Mouse (Mus musculus) kidney, embryonic 16.5 days (tissue): ENCODE results near the gene Phactr3. TPM values are rescaled to one million over a fixed set of nuclear protein-coding genes. Genes with fewer than 3 reads are reported as not detected.
A peak's percentile ranks its signal among the peaks of the same experiment; 100 is the strongest.

Experiments used
- ATAC-seq: fragments of 200-750 bp; cut with Nextera tagmentation; 2 replicates; pipeline ENCODE4 v1.8.0; 2017; ENCODE audit warnings: moderate TSS enrichment; ENCODE audit not compliant: low FRiP score, low TSS enrichment
- H3K27ac ChIP-seq: fragments of 300-500 bp; sonication (generic); 2 replicates; pipeline ENCODE4 v1.5.1; 2014; ENCODE audit warnings: low read length
- H3K27me3 ChIP-seq: fragments of 300-500 bp; sonication (generic); 2 replicates; pipeline ENCODE4 v1.6.1; 2014; ENCODE audit warnings: low read length, control low read depth, mixed read lengths; ENCODE audit not compliant: insufficient read depth
- H3K36me3 ChIP-seq: fragments of 300-500 bp; sonication (generic); 2 replicates; pipeline ENCODE4 v1.6.1; 2014; ENCODE audit warnings: low read length, control low read depth, mixed read lengths; ENCODE audit not compliant: insufficient read depth
- H3K4me1 ChIP-seq: fragments of 300-500 bp; sonication (generic); 2 replicates; pipeline ENCODE4 v1.6.1; 2014; ENCODE audit warnings: low read length, control low read depth, mixed read lengths; ENCODE audit not compliant: insufficient read depth
- H3K4me2 ChIP-seq: fragments of 300-500 bp; sonication (generic); replicated peaks from 2 replicates; pipeline ENCODE4 v1.6.1; 2014; ENCODE audit warnings: low read depth, low read length
- H3K4me3 ChIP-seq: fragments of 300-500 bp; sonication (generic); 2 replicates; pipeline ENCODE4 v1.5.1; 2014; ENCODE audit warnings: mild to moderate bottlenecking, low read length
- H3K9ac ChIP-seq: fragments of 300-500 bp; sonication (generic); replicated peaks from 2 replicates; pipeline ENCODE4 v1.6.1; 2014; ENCODE audit warnings: low read length
- H3K9me3 ChIP-seq: fragments of 300-500 bp; sonication (generic); 2 replicates; pipeline ENCODE4 v1.6.1; 2016; ENCODE audit warnings: low read length, control low read depth
- WGBS: fragments of 180-500 bp; shearing (Covaris S2); extraction: QIAGEN DNeasy Blood & Tissue Kit; methylation state at CpG from one replicate; pipeline ENCODE4 v1.1.7; 2014; 5-methylcytosine and 5-hydroxymethylcytosine counted together
- polyA plus RNA-seq: library from polyadenylated mRNA; unstranded; fragments of >200 nt; fragmentation: Nextera tagmentation; extraction: Ambion mirVana; gene quantifications from 2 replicates; pipeline ENCODE4 v1.2.1, GENCODE M21; 2015

The Phactr3 gene
- polyA plus RNA-seq, 1 experiment from 2014 or later, result 0.71 TPM

- no peaks in the 10 kb centered on the region for H3K27me3 ChIP-seq
- no peak overlapping the region for H3K27ac ChIP-seq
- no peaks in the 10 kb centered on the region for H3K4me1 ChIP-seq
- ATAC-seq, result no peak
- no peaks in the 10 kb centered on the region for H3K9me3 ChIP-seq
- H3K9ac ChIP-seq, result no peak overlapping the region
- no peak overlapping the region for H3K4me3 ChIP-seq
- 86% methylated on average over 5 of the region's 5 CpGs for WGBS
- no peaks in the 10 kb centered on the region for H3K36me3 ChIP-seq
- no peak overlapping the region for H3K4me2 ChIP-seq
Observed at GRCm38 (mm10) chr2:178131606-178132365, 13.0 kb downstream of the Phactr3 start.

GRCm38 (mm10) chr2:178135713-178136112 lies 16.9 kb downstream of the Phactr3 start:
- Histone ChIP-seq H3K9ac (no peak overlapping the region), H3K4me2 (no peak overlapping the region), H3K4me3 (no peak overlapping the region), H3K36me3 (no peaks in the 10 kb centered on the region), H3K9me3 (no peaks in the 10 kb centered on the region), H3K4me1 (no peaks in the 10 kb centered on the region), H3K27me3 (no peaks in the 10 kb centered on the region), H3K27ac (no peak overlapping the region)
- WGBS, result 45% methylated on average over 4 of the region's 4 CpGs
- ATAC-seq, result no peak

- 0 out of 2 replicates have a peak, but pooled peaks cover 3% of the 10 kb centered on the region for H3K4me1 ChIP-seq
- no peaks in the 10 kb centered on the region for H3K36me3 ChIP-seq
- H3K9ac ChIP-seq, result no peak overlapping the region
- no peak overlapping the region for H3K4me3 ChIP-seq
- no peak overlapping the region for H3K4me2 ChIP-seq
- 7% methylated on average over 3 of the region's 3 CpGs for WGBS
- H3K27ac ChIP-seq, result no peak overlapping the region
- ATAC-seq, result no peak
- H3K9me3 ChIP-seq, result no peaks in the 10 kb centered on the region
- peaks cover 15% of the 10 kb centered on the region for H3K27me3 ChIP-seq
Observed at GRCm38 (mm10) chr2:178137518-178137917, 18.7 kb downstream of the Phactr3 start.

- H3K4me2 ChIP-seq, result peak overlapping the region; percentile 49
- H3K4me3 ChIP-seq, result no peak overlapping the region
- H3K36me3 ChIP-seq, result no peaks in the 10 kb centered on the region
- H3K27me3 ChIP-seq, result peaks cover 26% of the 10 kb centered on the region
- 0 out of 2 replicates have a peak, but pooled peaks have one; percentile 28 for ATAC-seq
- H3K9ac ChIP-seq, result no peak overlapping the region
- no peaks in the 10 kb centered on the region for H3K9me3 ChIP-seq
- 0 out of 2 replicates have a peak, but pooled peaks cover 3% of the 10 kb centered on the region for H3K4me1 ChIP-seq
- WGBS, result 3% methylated on average over 9 of the region's 10 CpGs
- no peak overlapping the region for H3K27ac ChIP-seq
Observed at GRCm38 (mm10) chr2:178141489-178141922, 22.7 kb downstream of the Phactr3 start.

- no peaks in the 10 kb centered on the region for H3K36me3 ChIP-seq
- H3K4me1 ChIP-seq, result 0 out of 2 replicates have a peak, but pooled peaks cover 3% of the 10 kb centered on the region
- H3K9ac ChIP-seq, result 0 out of 2 replicates have a peak overlapping the region, but pooled peaks have one; percentile 4
- H3K4me3 ChIP-seq, result peak overlapping the region; percentile 31
- peaks cover 26% of the 10 kb centered on the region for H3K27me3 ChIP-seq
- H3K4me2 ChIP-seq, result peak overlapping the region; percentile 49
- H3K9me3 ChIP-seq, result no peaks in the 10 kb centered on the region
- ATAC-seq, result no peak
- WGBS, result 8% methylated on average over 42 of the region's 42 CpGs
- no peak overlapping the region for H3K27ac ChIP-seq
Observed at GRCm38 (mm10) chr2:178142291-178143023, 23.7 kb downstream of the Phactr3 start.

GRCm38 (mm10) chr2:178143024-178143415 lies 24.2 kb downstream of the Phactr3 start:
- Histone ChIP-seq H3K9ac (no peak overlapping the region), H3K27me3 (peaks cover 26% of the 10 kb centered on the region), H3K27ac (no peak overlapping the region), H3K4me3 (no peak overlapping the region), H3K9me3 (no peaks in the 10 kb centered on the region), H3K36me3 (no peaks in the 10 kb centered on the region), H3K4me2 (no peak overlapping the region), H3K4me1 (0 out of 2 replicates have a peak, but pooled peaks cover 3% of the 10 kb centered on the region)
- WGBS, result 11% methylated on average over 3 of the region's 3 CpGs
- no peak for ATAC-seq

- Histone ChIP-seq H3K4me2 (no peak overlapping the region), H3K9me3 (no peaks in the 10 kb centered on the region), H3K27ac (no peak overlapping the region), H3K4me3 (no peak overlapping the region), H3K27me3 (peaks cover 26% of the 10 kb centered on the region), H3K36me3 (no peaks in the 10 kb centered on the region), H3K4me1 (0 out of 2 replicates have a peak, but pooled peaks cover 3% of the 10 kb centered on the region), H3K9ac (no peak overlapping the region)
- ATAC-seq, result no peak
- 34% methylated on average over 1 of the region's 1 CpGs for WGBS
Observed at GRCm38 (mm10) chr2:178143898-178144297, 25.1 kb downstream of the Phactr3 start.

GRCm38 (mm10) chr2:178149312-178149711 lies 30.5 kb downstream of the Phactr3 start:
- Histone ChIP-seq H3K36me3 (no peaks in the 10 kb centered on the region), H3K27me3 (0 out of 2 replicates have a peak, but pooled peaks cover 1% of the 10 kb centered on the region), H3K9me3 (no peaks in the 10 kb centered on the region), H3K27ac (no peak overlapping the region), H3K9ac (no peak overlapping the region), H3K4me2 (no peak overlapping the region), H3K4me1 (no peaks in the 10 kb centered on the region), H3K4me3 (no peak overlapping the region)
- no peak for ATAC-seq
- 71% methylated on average over 1 of the region's 1 CpGs for WGBS

GRCm38 (mm10) chr2:178150697-178151096 lies 31.9 kb downstream of the Phactr3 start:
- WGBS, result 85% methylated on average over 5 of the region's 5 CpGs
- no peak overlapping the region for H3K27ac ChIP-seq
- no peak for ATAC-seq
- no peaks in the 10 kb centered on the region for H3K9me3 ChIP-seq
- no peaks in the 10 kb centered on the region for H3K36me3 ChIP-seq
- H3K4me2 ChIP-seq, result no peak overlapping the region
- no peaks in the 10 kb centered on the region for H3K27me3 ChIP-seq
- no peaks in the 10 kb centered on the region for H3K4me1 ChIP-seq
- H3K9ac ChIP-seq, result no peak overlapping the region
- no peak overlapping the region for H3K4me3 ChIP-seq

- ATAC-seq, result no peak
- Histone ChIP-seq H3K4me1 (no peaks in the 10 kb centered on the region), H3K27ac (no peak overlapping the region), H3K9me3 (no peaks in the 10 kb centered on the region), H3K9ac (no peak overlapping the region), H3K36me3 (no peaks in the 10 kb centered on the region), H3K4me3 (no peak overlapping the region), H3K27me3 (no peaks in the 10 kb centered on the region), H3K4me2 (no peak overlapping the region)
- 90% methylated on average over 2 of the region's 2 CpGs for WGBS
Observed at GRCm38 (mm10) chr2:178153601-178154000, 34.8 kb downstream of the Phactr3 start.
